Mouse (Mus musculus) embryonic fibroblast, embryonic 13.5 days (primary cell): Measurements from ENCODE around the gene 1700017B05Rik.

Experiments
- CTCF ChIP-seq: IDR thresholded peaks from 2 replicates; pipeline ENCODE4 v1.5.1; 2011; ENCODE audit warnings: mild to moderate bottlenecking, control low read depth, low read length, moderate library complexity, borderline replicate concordance; ENCODE audit not compliant: insufficient read depth
- POLR2A ChIP-seq: IDR thresholded peaks from 2 replicates; pipeline ENCODE4 v1.6.1; 2011; ENCODE audit warnings: low read depth, mild to moderate bottlenecking, control low read depth, low read length, moderate library complexity

- TF ChIP-seq CTCF = no peak
- no peak for TF ChIP-seq POLR2A
These were observed 33.3 kb upstream of the 1700017B05Rik start for GRCm38 (mm10) chr9:57295666-57296065.
